Mouse (Mus musculus) stomach, embryonic 14.5 days (tissue): ENCODE data around the gene Ccdc62. TPM values are rescaled to one million over a fixed set of nuclear protein-coding genes. Genes with fewer than 3 reads are reported as not detected.
A peak's percentile ranks its signal among the peaks of the same experiment; 100 is the strongest.

ENCODE experiments used
- ATAC-seq: fragments of 200-750 bp; cut with Nextera tagmentation; 2 replicates; pipeline ENCODE4 v1.8.0; 2017; ENCODE audit warnings: low read depth, moderate TSS enrichment; ENCODE audit not compliant: insufficient number of reproducible peaks, insufficient read depth, low FRiP score
- H3K27ac ChIP-seq: fragments of 300-500 bp; sonication (generic); 2 replicates; pipeline ENCODE4 v1.5.1; 2014; ENCODE audit warnings: mild to moderate bottlenecking, low read length, moderate library complexity, mixed read lengths
- H3K27me3 ChIP-seq: fragments of 300-500 bp; sonication (generic); 2 replicates; pipeline ENCODE4 v1.6.1; 2014; ENCODE audit warnings: low read length, control low read depth, mixed read lengths; ENCODE audit not compliant: control insufficient read depth, insufficient read depth
- H3K36me3 ChIP-seq: fragments of 300-500 bp; sonication (generic); 2 replicates; pipeline ENCODE4 v1.6.1; 2014; ENCODE audit warnings: mild to moderate bottlenecking, control low read depth, low read length, moderate library complexity, mixed read lengths; ENCODE audit not compliant: control insufficient read depth, insufficient read depth
- H3K4me1 ChIP-seq: fragments of 300-500 bp; sonication (generic); 2 replicates; pipeline ENCODE4 v1.6.1; 2014; ENCODE audit warnings: low read length, control low read depth, mixed read lengths; ENCODE audit not compliant: control insufficient read depth, insufficient read depth
- H3K4me2 ChIP-seq: fragments of 300-500 bp; sonication (generic); replicated peaks from 2 replicates; pipeline ENCODE4 v1.6.1; 2014; ENCODE audit warnings: low read depth, low read length, control low read depth
- H3K4me3 ChIP-seq: fragments of 300-500 bp; sonication (generic); 2 replicates; pipeline ENCODE4 v1.5.1; 2014; ENCODE audit warnings: low read depth, low read length, control low read depth
- H3K9ac ChIP-seq: fragments of 300-500 bp; sonication (generic); replicated peaks from 2 replicates; pipeline ENCODE4 v1.6.1; 2014; ENCODE audit warnings: low read depth, mild to moderate bottlenecking, control low read depth, low read length, moderate library complexity, mixed read lengths
- H3K9me3 ChIP-seq: fragments of 300-500 bp; sonication (generic); 2 replicates; pipeline ENCODE4 v1.6.1; 2016; ENCODE audit warnings: low read depth, low read length, control low read depth; ENCODE audit not compliant: control insufficient read depth
- WGBS: fragments of 180-500 bp; shearing (Covaris S2); extraction: QIAGEN DNeasy Blood & Tissue Kit; methylation state at CpG from one replicate; pipeline ENCODE4 v1.1.7; 2014; 5-methylcytosine and 5-hydroxymethylcytosine counted together
- polyA plus RNA-seq: library from polyadenylated mRNA; unstranded; fragments of >200 nt; fragmentation: Nextera tagmentation; extraction: Ambion mirVana; gene quantifications from 2 replicates; pipeline ENCODE4 v1.2.1, GENCODE M21; 2014

Ccdc62 gene
- polyA plus RNA-seq, 1 experiment from 2014 or later = 9.3 TPM

DNA sequence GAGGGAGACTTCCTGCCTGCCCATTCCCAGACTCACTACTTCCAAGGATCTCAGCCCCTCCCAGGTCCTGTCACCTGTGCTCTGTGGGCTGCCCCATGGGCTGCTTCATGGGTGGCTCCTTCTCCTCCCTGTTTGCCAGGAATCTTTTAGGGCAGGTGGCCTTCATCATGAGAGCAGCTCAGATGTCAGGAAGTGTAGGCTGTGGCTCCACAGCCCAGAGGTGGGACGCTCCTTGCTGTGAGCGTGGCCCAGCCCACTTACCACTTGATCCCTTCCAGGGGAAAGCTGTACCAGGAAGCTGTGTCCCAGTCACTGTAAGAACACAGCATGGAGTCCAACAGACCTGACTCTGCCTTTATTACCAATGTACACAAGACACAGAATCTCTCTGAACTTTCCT, 56.4 kb downstream of the Ccdc62 start:
- H3K4me2 ChIP-seq = no peak overlapping the region
- no peak overlapping the region for H3K9ac ChIP-seq

DNA sequence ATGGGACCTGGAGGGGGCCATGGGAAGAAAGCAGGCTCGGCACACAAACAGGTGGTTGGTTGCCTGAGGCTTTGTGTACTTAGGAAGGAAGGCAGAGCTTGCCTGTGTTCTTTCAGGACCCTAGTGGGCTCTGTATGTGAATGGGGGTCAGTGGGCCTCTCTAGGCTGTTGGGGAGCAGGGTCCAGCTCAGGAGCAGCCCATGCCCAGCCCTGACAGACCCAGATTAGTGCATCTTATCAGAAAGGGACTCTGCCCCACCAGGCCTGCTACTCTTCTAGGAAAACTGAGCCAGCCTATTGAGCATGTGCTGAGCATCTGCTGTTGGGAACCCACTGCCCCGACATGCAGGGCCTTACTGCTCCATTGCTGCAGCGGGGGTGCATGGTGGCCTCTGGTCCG, 57.0 kb downstream of the Ccdc62 start:
- ATAC-seq = no peak
- Histone ChIP-seq H3K36me3 (no peaks in the 10 kb centered on the region), H3K27ac (0 out of 2 replicates have a peak overlapping the region, but pooled peaks have one; percentile 15), H3K9ac (no peak overlapping the region), H3K9me3 (no peaks in the 10 kb centered on the region), H3K4me2 (no peak overlapping the region), H3K4me1 (peaks cover 20% of the 10 kb centered on the region), H3K4me3 (no peak overlapping the region), H3K27me3 (no peaks in the 10 kb centered on the region)
- 63% methylated on average over 4 of the region's 4 CpGs for WGBS

More for the DNA sequence above, 56.4 kb downstream of the Ccdc62 start:
- Histone ChIP-seq H3K27ac (0 out of 2 replicates have a peak overlapping the region, but pooled peaks have one; percentile 15), H3K36me3 (no peaks in the 10 kb centered on the region), H3K4me1 (peaks cover 14% of the 10 kb centered on the region), H3K9me3 (no peaks in the 10 kb centered on the region), H3K4me3 (no peak overlapping the region), H3K27me3 (no peaks in the 10 kb centered on the region)
- peak; percentile 48; the same call in 1 of the 2 replicates for ATAC-seq
- WGBS = 20% methylated on average over 2 of the region's 2 CpGs

DNA sequence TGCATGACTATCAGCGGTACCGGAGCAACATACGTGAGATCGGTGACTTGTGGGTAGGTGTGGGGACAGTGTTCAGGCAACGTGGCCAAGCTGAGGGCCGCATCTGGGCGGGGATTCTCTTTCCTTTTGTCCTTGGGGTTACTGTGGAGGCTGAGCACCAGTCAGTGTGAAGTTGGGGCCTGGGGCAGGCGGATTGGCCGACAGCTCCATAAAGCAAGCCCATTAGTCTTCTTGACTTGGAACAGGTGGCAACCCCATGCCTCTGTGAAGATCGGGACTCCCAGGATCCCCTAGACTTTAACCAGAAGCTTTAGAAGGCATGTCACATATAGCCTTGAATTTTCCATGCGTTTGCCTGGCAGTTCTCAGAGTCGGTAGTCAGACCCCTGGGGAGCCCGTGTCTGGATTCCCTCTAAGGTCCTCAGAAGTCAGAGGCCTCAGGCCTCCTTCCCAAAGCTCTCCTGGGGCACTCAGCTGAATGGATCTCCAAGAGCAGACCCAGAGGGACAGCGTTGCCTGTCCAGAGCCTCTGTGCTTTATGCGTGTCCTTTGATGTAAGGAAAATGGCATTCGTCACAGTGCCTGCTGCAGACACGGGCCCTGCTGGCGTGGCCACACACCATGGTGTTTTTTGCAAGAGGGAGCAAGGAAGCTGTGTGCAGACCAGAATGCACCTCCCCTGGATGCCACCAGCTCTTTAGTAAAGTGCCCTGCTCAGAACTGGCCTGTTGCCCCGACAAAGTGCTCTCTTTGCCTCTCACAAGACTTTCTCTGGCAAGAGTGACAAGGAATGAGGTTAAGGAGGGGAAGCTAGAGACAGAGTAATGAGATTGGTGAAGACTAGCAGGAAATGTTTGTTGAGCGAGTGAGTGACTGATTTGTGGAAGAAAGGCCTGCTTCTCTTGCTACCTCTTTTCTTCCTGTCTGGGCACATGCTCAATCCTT, 59.7 kb downstream of the Ccdc62 start:
- Histone ChIP-seq H3K9me3 (no peaks in the 10 kb centered on the region), H3K27me3 (no peaks in the 10 kb centered on the region), H3K4me2 (no peak overlapping the region), H3K36me3 (no peaks in the 10 kb centered on the region), H3K27ac (no peak overlapping the region), H3K4me3 (no peak overlapping the region), H3K9ac (no peak overlapping the region), H3K4me1 (peaks cover 22% of the 10 kb centered on the region)
- ATAC-seq = no peak
- 60% methylated on average over 20 of the region's 20 CpGs for WGBS

DNA sequence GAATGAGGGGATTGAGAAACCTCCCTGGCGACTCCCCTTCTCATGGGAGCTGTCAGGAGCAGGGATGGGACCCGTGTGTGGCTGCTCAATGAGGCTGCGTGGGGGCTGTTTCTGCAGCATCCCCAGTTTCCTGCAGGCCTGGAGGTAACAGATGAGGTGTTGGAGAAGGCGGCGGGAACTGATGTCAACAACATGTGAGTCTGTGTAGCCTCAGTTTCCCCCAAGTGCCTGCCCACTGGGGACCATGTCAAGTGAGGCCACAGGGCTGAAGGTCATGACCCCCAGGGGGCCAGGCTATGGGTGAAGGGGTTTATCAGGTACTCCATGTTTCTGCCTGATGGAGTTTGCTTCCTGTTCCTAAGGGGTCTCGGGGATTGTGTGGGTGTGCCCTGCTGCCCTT, 60.8 kb downstream of the Ccdc62 start:
- peaks cover 22% of the 10 kb centered on the region for H3K4me1 ChIP-seq
- H3K9ac ChIP-seq = no peak overlapping the region
- no peak overlapping the region for H3K4me2 ChIP-seq
- H3K27ac ChIP-seq = no peak overlapping the region
- 78% methylated on average over 6 of the region's 6 CpGs for WGBS
- H3K4me3 ChIP-seq = no peak overlapping the region
- H3K9me3 ChIP-seq = no peaks in the 10 kb centered on the region
- no peak for ATAC-seq
- H3K36me3 ChIP-seq = no peaks in the 10 kb centered on the region; the same call in 1 of the 2 replicates
- no peaks in the 10 kb centered on the region for H3K27me3 ChIP-seq

DNA sequence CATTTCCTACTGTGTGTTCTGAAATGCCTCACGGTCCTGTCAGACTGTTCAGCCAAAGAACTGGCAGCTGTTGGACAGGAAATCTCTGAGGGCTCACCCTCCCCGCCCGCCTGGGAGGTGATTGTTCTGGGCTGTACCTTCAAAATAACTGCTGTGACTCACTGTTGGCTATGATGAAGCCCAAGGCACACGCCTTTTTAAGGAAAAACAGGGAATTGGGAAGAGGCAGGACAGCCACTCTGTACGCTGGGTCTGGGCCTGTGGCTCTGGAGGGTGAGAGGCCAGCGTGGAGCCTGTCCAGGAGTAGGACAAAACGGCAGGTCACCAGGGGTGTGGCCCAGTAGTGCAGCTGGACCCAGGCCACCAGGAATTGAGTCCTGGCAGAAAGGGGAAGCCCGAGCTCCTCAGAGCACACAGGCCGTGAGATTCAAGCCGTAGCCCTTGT, 61.7 kb downstream of the Ccdc62 start:
- H3K27ac ChIP-seq = peak overlapping the region; percentile 41
- no peaks in the 10 kb centered on the region; the same call in 1 of the 2 replicates for H3K36me3 ChIP-seq
- no peak overlapping the region for H3K4me3 ChIP-seq
- H3K9me3 ChIP-seq = no peaks in the 10 kb centered on the region
- no peaks in the 10 kb centered on the region for H3K27me3 ChIP-seq
- H3K4me1 ChIP-seq = peaks cover 14% of the 10 kb centered on the region
- H3K4me2 ChIP-seq = no peak overlapping the region
- 70% methylated on average over 10 of the region's 10 CpGs for WGBS
- no peak overlapping the region for H3K9ac ChIP-seq
- no peak for ATAC-seq

DNA sequence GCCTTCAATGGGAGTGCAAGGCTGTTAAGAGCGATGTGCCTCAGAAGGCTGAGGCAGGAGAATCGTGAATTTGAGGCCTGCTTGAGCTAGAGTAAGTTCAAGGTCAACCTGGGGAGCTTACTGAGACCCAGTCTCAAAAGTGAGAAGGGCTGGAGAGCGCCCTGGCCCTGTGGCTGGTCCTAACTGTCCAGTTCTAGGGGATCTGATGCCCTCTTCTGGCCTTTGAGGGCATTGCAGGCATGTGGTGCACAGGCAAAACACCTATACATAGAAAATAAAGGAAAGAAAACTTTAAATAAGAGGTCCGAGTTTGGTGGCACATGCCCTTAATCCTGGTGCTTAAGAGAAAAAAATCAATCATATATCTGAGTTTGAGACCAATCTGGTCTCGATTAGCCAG, 62.3 kb downstream of the Ccdc62 start:
- Histone ChIP-seq H3K27ac (peak overlapping the region; percentile 41), H3K36me3 (no peaks in the 10 kb centered on the region; the same call in 1 of the 2 replicates), H3K9ac (no peak overlapping the region), H3K4me1 (peaks cover 11% of the 10 kb centered on the region), H3K4me2 (no peak overlapping the region), H3K4me3 (no peak overlapping the region), H3K27me3 (no peaks in the 10 kb centered on the region), H3K9me3 (no peaks in the 10 kb centered on the region)
- WGBS = 36% methylated on average over 5 of the region's 5 CpGs
- peak; percentile 35; the same call in 1 of the 2 replicates for ATAC-seq

DNA sequence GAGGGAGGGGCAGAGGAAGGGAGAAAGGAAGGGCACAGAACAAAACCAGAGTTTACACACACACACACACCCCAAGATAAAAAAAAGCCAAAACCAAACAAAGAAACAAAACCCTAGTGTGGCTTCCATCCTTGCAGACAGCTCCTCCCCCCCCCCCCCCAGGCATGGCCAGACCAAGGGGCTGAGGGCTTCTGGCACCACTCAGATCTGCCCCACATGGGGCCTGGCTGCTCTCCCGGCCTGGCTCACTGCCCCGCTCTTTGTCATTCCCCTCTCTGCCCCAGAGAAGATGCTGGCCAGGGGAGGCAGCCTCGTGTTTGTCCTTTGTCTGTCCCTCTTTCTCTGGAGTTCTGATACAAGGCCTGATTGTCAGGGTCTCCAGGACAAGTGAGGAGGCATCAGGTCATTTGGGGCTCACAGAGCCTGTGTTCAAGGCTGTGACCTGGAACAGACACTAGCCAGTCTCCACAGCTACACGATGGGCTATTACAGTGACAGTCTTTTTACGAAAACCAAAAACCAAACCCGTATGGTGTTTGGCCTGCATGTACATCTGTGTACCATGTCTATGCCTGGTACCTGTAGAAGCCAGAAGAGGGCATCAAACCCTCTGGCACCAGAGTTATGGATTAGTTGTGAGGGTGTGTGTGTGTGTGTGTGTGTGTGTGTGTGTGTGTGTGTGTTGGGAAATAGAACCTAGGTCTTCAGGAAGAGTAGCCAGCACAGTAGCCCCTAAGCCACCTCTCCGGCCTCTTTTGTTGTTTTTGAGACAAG, 63.0 kb downstream of the Ccdc62 start:
- H3K9me3 ChIP-seq = no peaks in the 10 kb centered on the region
- no peaks in the 10 kb centered on the region for H3K27me3 ChIP-seq
- H3K4me1 ChIP-seq = peaks cover 9% of the 10 kb centered on the region
- H3K9ac ChIP-seq = no peak overlapping the region
- no peak overlapping the region for H3K4me2 ChIP-seq
- H3K4me3 ChIP-seq = no peak overlapping the region
- ATAC-seq = no peak
- 63% methylated on average over 7 of the region's 7 CpGs for WGBS
- H3K36me3 ChIP-seq = no peaks in the 10 kb centered on the region; the same call in 1 of the 2 replicates
- H3K27ac ChIP-seq = no peak overlapping the region

DNA sequence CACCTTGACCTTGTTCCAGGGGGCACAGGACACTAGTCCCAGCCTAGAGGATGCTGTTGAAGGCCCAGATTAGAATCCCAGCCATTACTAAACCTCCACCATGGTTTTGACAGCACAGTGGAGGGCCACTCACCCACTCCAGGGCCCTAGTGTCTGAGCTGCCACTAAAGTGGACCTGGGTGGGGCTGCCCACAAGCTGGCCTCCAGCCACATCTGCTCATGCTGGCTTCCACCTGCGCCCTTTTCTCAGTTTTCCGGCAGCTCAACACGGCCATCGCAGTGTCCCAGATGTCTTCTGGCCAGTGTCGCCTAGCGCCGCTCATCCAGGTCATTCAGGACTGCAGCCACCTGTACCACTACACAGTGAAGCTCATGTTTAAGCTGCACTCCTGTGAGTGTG, 64.0 kb downstream of the Ccdc62 start:
- peaks cover 9% of the 10 kb centered on the region for H3K4me1 ChIP-seq
- no peak overlapping the region for H3K27ac ChIP-seq
- H3K27me3 ChIP-seq = no peaks in the 10 kb centered on the region
- 91% methylated on average over 7 of the region's 7 CpGs for WGBS
- no peak overlapping the region for H3K4me3 ChIP-seq
- no peaks in the 10 kb centered on the region for H3K9me3 ChIP-seq
- no peak overlapping the region for H3K9ac ChIP-seq
- ATAC-seq = no peak
- H3K36me3 ChIP-seq = no peaks in the 10 kb centered on the region; the same call in 1 of the 2 replicates
- no peak overlapping the region for H3K4me2 ChIP-seq
